Mouse (Mus musculus): ENCODE results near the gene Tnrc18.

GRCm38 (mm10) chr5:142764306-142764705 lies 53.2 kb downstream of the Tnrc18 start:
- TF ChIP-seq POLR2A (IDR thresholded peaks at IDR 0.05; ENCODE audit: borderline replicate concordance, insufficient read depth, low read length) (no peak), CTCF (IDR thresholded peaks at IDR 0.05; ENCODE audit: borderline replicate concordance, insufficient read depth, low read depth, low read length) (no peak)
